Mouse (Mus musculus) yolk sac, embryonic 10.5 days (tissue): Measurements from ENCODE around the gene Cd2bp2.

Experiments
- DNase-seq: peaks from one replicate; pipeline ENCODE4 v3.0.0-alpha.2; 2017; ENCODE audit warnings: low spot score

Cd2bp2 gene

GRCm38 (mm10) chr7:127217901-127218642 is 22.2 kb upstream of the Cd2bp2 start:
- DNase-seq = no peak

GRCm38 (mm10) chr7:127217475-127217874 is 21.6 kb upstream of the Cd2bp2 start:
- no peak for DNase-seq

- DNase-seq = no peak
Measured at GRCm38 (mm10) chr7:127216307-127216706, 20.5 kb upstream of the Cd2bp2 start.

GRCm38 (mm10) chr7:127214981-127215871 is 19.4 kb upstream of the Cd2bp2 start:
- DNase-seq = peak; percentile 68

GRCm38 (mm10) chr7:127214521-127214920 is 18.7 kb upstream of the Cd2bp2 start:
- peak; percentile 24 for DNase-seq

- no peak for DNase-seq
Measured at GRCm38 (mm10) chr7:127213930-127214329, 18.1 kb upstream of the Cd2bp2 start.

GRCm38 (mm10) chr7:127213485-127213884 is 17.6 kb upstream of the Cd2bp2 start:
- DNase-seq = no peak

GRCm38 (mm10) chr7:127212432-127213250 is 16.8 kb upstream of the Cd2bp2 start:
- DNase-seq = no peak

- DNase-seq = no peak
Measured at GRCm38 (mm10) chr7:127211014-127211745, 15.3 kb upstream of the Cd2bp2 start.

- DNase-seq = no peak
Measured at GRCm38 (mm10) chr7:127210266-127210665, 14.4 kb upstream of the Cd2bp2 start.

GRCm38 (mm10) chr7:127209851-127210250 is 14.0 kb upstream of the Cd2bp2 start:
- DNase-seq = no peak

GRCm38 (mm10) chr7:127208553-127209438 is 12.9 kb upstream of the Cd2bp2 start, which contains the start of gene Mylpf:
Gene Mylpf, plus strand, starts transcription at chr7:127208890.
- DNase-seq = peak; percentile 98

GRCm38 (mm10) chr7:127208295-127208552 is 12.4 kb upstream of the Cd2bp2 start, which contains the start of gene Tbc1d10b:
Gene Tbc1d10b, minus strand, starts transcription at chr7:127208468.
- DNase-seq = no peak

- peak; percentile 25 for DNase-seq
Measured at GRCm38 (mm10) chr7:127207374-127208294, 11.8 kb upstream of the Cd2bp2 start.

GRCm38 (mm10) chr7:127206606-127207005 is 10.8 kb upstream of the Cd2bp2 start:
- DNase-seq = no peak

- no peak for DNase-seq
Measured at GRCm38 (mm10) chr7:127196484-127196883, 634 bp upstream of the Cd2bp2 start.

GRCm38 (mm10) chr7:127194633-127195029 is 1.2 kb downstream of the Cd2bp2 start:
- no peak for DNase-seq

- no peak for DNase-seq
Measured at GRCm38 (mm10) chr7:127194011-127194632, 1.7 kb downstream of the Cd2bp2 start.

- peak; percentile 55 for DNase-seq
Measured at GRCm38 (mm10) chr7:127192989-127193388, 2.9 kb downstream of the Cd2bp2 start.
